Mouse (Mus musculus): Measurements from ENCODE around the gene Timm44.
"Not testable (repeated sequence)": the region's sequence is repeated elsewhere in the genome, so short reads cannot be mapped to it uniquely, and the experiment has no call there.

The Timm44 gene

DNA sequence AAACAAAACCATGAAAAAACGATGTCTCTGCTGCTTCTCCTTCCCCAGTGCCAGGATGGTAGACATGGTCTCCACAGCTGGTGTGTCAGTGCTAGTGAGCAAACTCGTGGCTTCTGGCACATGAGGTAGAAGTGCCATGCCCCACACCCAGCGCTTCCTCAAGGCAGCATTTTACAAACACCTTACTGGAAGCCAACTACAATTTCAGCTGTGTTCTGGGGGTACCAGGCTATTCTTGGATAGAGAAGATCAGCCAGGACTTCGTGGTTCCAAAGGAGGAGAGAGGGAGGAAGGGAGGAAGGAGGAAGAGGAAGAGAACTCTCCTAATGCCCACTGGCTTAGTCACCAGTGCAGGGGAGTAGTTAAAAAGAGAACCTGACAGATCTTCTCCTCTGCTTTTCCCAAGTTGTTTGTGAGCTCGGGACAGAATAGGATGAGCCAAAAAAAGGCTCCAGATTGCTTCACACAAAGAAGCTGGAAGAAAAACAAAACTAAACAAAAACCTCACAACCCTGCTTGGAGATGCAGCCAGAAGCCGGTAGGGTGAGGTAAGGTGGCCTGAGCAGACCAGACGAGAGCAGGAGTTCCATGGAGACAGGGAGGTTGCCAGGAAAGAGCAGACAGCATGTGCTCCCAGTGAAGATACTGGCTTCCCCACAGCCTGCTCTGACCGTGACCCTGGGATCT is 12.5 kb downstream of the Timm44 start:
- DNase-seq: no peak

DNA sequence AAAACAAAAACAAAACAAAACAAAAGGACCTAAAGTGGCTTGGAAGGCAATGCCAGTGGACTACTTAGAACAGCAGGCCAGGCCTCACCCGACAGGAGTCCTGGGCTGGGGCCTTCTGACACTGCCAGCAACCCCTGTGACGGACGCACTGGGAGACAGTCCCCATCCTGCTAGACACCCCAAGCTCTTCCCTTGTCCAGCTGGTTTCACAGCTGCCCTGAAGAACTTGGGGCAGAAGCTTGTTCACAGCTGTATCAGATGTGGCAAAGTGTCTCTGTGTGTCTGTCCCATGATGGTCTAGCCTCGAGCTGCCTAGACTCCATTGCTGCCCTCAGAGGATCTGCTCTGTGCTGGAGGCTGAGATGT is 15.9 kb downstream of the Timm44 start:
- no peak for DNase-seq

- DNase-seq: peak; percentile 94
Measured at GRCm38 (mm10) chr8:4259125-4259804, 16.4 kb downstream of the Timm44 start, which contains the start of gene Ctxn1. TSS of gene Ctxn1 (minus strand) at chr8:4259274.

- DNase-seq: peak; percentile 62
Measured at GRCm38 (mm10) chr8:4258678-4259077, 17.0 kb downstream of the Timm44 start.

GRCm38 (mm10) chr8:4258233-4258632 is 17.5 kb downstream of the Timm44 start:
- DNase-seq: peak; percentile 80

- no peak for DNase-seq
Measured at GRCm38 (mm10) chr8:4257350-4257749, 18.4 kb downstream of the Timm44 start.

DNA sequence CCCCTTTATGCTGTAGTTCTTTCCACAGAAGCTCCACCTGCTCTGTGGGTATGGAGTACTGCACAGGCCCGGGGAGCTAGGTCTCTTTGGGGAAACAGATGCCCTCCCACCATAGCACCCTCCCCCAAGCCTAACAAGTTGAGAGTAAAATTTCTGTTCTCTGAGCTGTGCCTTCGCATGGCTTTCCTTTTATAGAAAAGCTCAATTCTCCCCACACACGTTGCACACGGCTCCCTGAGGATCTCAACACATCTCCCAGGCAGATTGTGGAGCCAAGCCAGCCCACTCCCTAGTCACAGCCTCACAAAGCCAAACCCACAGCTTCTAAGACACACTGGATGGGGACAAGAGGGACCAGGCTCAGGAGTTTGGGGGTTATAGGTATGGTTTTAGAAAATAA is 18.8 kb downstream of the Timm44 start:
- peak; percentile 84 for DNase-seq

- DNase-seq: not testable (repeated sequence)
Measured at GRCm38 (mm10) chr8:4255471-4255870, 20.2 kb downstream of the Timm44 start.

- no peak for DNase-seq
Measured at GRCm38 (mm10) chr8:4254001-4254400, 21.7 kb downstream of the Timm44 start.

DNA sequence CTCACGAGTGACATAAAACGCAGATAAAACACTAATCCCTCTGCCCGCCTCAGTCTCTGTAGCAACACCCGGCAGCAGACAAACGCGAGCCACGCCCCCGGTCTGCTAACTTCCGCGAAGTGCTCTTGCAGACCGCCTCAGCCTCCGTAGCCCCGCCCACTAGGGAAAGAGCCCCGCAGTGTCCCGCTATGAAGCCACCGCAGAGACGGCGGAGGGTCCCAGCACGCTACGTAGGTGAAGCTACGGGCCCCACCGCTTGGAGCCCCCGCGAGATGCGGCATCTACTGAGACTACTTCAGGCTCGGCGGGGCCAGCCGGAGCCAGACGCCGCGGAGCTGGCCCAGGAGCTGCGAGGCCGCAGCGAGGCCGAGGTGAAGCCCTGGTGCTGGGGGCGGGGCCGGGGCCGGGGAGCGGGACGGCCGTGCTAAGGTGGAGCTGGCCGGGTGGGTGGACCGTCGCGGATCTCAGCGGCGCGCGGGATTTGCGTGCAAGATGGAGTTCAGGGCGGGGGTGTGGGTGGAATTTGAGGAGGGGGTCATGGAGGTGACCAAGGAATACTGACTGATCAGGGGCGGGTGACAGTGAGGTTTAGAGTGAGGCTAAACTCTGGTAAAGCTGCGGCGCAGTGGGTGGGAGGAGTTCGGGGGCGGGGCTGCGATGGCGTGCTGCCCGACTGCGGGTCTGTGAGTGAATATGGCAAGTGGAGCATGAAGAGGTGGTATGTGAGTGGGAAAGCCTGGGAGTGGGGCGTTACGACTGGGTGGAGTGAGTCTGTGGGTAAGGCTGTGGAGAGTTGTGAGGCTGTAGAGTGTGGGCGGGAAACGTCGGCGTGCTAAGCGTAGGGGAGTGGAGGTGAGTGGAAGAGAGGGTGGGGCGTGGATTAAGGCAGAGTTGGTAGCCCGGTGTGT is 22.5 kb downstream of the Timm44 start, which contains the start of gene Snapc2:
Snapc2 (plus strand) TSS at position 147 of the 908 bp plus-strand sequence.
- DNase-seq: peak; percentile 95

GRCm38 (mm10) chr8:4252116-4252760 is 23.5 kb downstream of the Timm44 start:
- no peak for DNase-seq

DNA sequence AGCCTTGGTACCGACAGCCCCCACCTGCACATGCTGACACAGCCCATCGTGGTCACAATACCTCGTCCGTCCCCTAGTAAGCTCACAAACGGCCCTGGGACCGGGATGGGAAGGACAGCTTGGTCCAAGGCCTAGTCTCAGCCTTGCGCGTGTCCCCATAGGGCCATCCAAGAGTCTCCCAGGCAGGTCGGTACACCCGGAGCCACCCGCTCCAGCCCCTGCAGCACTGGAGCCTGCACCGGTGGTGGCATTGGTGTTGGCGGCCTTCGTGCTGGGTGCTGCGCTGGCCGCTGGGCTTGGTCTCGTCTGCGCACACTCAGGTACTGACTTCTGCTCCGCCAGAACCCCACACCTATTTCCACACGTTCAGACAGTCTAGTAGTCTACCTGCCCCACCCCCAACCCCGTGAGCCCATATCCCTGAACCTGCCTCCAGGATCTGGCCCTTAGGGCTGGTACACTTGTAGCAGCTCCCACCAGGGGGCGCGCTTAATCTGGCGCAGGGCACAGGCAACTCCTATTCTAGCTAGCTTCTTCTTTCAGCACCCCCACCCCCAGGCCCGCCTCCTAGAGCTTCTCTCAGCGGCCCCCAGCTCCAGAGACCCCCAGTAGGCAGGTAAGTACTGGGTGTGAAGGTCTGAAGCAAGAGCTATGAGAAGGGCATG is 25.3 kb downstream of the Timm44 start:
- DNase-seq: peak; percentile 85

DNA sequence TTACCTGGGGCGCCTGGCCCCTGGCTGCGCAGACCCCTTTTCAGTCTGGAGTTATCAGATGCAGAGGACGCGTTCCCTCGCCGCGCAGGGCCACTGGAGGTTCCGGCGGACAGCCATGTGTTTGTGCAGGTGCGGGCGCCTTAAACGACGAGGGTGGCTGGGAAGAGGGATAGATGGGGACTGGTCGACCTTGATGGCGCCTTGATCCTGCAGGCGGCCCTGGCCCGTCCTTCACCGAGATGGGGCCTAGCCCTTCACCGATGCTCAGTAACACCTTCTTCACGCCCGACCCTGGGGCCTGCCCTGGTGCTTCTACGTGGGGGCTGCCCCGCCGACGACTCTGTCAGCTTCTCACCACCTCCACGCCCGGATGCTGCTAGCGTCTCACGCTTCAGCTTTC is 26.5 kb downstream of the Timm44 start:
- DNase-seq: no peak

GRCm38 (mm10) chr8:4247951-4248540 is 27.7 kb downstream of the Timm44 start, which contains the start of gene Tgfbr3l:
TSS of gene Tgfbr3l (plus strand) at chr8:4248214.
- no peak for DNase-seq

GRCm38 (mm10) chr8:4247241-4247640 is 28.5 kb downstream of the Timm44 start:
- no peak for DNase-seq

DNA sequence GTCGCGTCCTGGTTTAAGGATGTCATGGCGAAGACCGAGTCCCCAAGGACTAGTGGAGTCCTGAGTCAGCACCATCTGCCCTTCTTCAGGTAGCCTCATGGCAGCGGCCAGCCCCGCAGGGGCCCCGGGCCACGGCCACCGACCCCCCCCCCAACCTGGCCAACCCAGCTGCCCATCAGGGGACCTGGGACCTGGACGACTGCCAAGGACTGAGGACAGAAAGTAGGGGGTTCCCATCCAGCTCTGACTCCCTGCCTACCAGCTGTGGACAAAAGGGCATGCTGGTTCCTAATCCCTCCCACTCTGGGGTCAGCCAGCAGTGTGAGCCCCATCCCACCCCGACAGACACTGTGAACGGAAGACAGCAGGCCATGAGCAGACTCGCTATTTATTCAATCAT is 30.0 kb downstream of the Timm44 start:
- no peak for DNase-seq

- DNase-seq: no peak
Measured at GRCm38 (mm10) chr8:4245061-4245460, 30.7 kb downstream of the Timm44 start.

DNA sequence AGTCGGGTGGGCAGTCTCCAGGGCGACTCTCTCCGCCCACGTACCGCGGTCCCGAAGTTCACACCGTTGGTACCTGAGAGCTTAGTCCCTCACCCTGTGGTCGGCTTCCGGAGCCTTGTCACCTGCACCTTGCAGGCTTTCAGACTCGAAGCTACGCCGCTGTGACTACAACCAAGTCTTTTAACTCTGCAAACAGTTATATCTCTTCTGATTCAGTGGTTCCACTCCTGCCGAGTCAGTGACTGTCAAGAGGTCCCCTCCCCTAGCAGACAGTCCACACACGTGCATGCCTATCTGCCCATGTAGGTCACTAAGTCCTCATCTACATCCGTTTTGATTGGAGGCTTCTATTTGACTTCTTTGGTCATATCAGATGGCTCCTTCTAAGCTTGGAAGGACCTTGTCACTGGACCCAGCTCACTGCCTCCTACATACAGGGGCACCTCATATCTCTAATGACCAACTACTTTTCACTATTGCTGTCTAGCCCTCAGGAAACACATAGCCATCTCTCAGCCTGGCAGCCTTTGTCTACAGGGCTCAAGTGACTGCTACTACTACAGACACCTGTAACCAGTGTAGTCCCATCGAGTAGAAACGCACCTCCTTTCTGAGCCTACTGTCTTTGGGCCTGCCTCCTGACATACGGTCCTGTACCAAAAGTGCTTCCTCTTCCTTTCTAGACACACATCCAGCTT is 36.4 kb downstream of the Timm44 start:
- no peak for DNase-seq

DNA sequence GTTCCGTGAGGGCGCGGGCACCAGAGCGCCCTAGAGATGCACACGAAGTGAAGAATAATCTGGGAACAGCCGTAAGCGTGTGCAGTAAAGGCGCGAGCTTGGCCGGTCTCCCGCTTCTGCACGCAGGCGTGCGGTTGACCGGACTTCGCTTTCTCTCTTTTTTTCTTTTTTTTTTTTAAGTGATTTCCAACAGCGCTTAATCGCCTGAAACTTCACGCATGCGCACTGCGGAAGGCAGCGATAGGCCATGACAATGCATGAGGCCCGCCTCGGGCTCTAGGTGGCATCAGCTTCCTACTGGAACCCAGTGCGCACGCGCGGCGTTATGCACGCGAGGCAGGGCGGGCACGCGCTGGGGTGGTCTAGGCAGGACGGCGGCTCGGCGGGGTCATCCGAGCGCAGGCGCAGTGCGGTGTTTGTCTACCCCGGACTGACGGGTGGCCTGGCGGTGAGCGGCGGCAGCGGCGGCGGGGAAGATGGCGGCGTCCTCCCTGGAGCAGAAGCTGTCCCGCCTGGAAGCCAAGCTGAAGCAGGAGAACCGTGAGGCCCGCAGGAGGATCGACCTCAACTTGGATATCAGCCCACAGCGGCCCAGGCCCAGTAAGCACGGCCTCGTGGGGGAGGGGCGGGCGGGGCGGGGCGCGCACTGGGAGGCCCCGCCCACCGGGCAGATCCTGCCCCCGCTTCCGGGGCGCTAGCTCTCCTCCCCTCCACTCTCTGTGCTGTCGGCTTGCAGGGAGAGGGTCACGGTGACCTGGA is 37.1 kb downstream of the Timm44 start, which contains the start of the genes Map2k7 and Gm49320:
Map2k7 (plus strand) TSS at position 307 of the 759 bp plus-strand sequence.
Gm49320 (plus strand) TSS at position 432 of the 759 bp plus-strand sequence.
- peak; percentile 100 for DNase-seq

- DNase-seq: no peak
Measured at GRCm38 (mm10) chr8:4237814-4238433, 37.8 kb downstream of the Timm44 start.
